Mouse (Mus musculus): Measurements from ENCODE around the gene Btbd35f9.
"Not testable (repeated sequence)": the region's sequence is repeated elsewhere in the genome, so short reads cannot be mapped to it uniquely, and the experiment has no call there.

Btbd35f9 gene

GRCm38 (mm10) chrX:34161399-34161798, at the start of gene Btbd35f9:
Btbd35f9 (minus strand) TSS chrX:34161499.
- DNase-seq (ENCODE audit: low spot score in 2 of 2), result not testable (repeated sequence)

Measured in frontal cortex, postnatal 25 days (tissue).